Mouse (Mus musculus) cortical plate, adult 2 months (tissue): ENCODE data around the gene Dscam.

Experiments used
- CTCF ChIP-seq: fragments of 200-500 bp; IDR thresholded peaks from 2 replicates; pipeline ENCODE4 v1.5.1; 2011; ENCODE audit warnings: mild to moderate bottlenecking, control low read depth, low read length; ENCODE audit not compliant: insufficient read depth; ENCODE audit errors: extremely low read depth
- POLR2A ChIP-seq: fragments of 200-500 bp; IDR thresholded peaks from 2 replicates; pipeline ENCODE4 v1.6.1; 2011; ENCODE audit warnings: mild to moderate bottlenecking, low read length, control low read depth; ENCODE audit not compliant: insufficient read depth; ENCODE audit errors: extremely low read depth

DNA sequence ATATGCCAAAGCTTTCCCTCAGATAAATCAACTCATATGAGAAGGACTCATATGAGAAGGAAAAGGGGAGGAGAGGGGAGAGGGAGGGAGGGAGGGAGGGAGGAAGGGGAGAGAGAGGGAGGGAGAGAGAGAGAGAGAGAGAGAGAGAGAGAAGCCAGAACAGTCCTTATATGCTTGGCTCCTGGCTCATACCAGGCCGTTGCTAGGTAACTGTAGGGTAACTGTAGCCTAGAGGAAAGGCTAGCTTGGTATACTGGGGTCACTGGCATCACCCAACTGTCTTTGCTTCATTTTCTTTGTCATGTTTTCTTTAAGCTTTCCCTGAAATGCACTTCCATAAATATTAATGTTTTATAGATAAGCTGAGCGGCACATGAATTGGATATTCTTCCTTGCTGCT is 617.9 kb downstream of the Dscam start:
- TF ChIP-seq POLR2A, result no peak
- TF ChIP-seq CTCF, result no peak
